Mouse (Mus musculus) frontal cortex, postnatal 25 days (tissue): ENCODE results near the gene Fhod1.
"Not testable (repeated sequence)": the region's sequence is repeated elsewhere in the genome, so short reads cannot be mapped to it uniquely, and the experiment has no call there.

Source experiments
- DNase-seq, 2 experiments: peaks; one replicate each; pipeline ENCODE4 v3.0.0; 2022; ENCODE audit warnings: low spot score in 2 of 2

Gene Fhod1

GRCm38 (mm10) chr8:105295895-105296573 is 51.7 kb downstream of the Fhod1 start, which contains the start of gene Exoc3l:
Exoc3l (minus strand) TSS chr8:105296101.
- no peak for DNase-seq

- DNase-seq = no peak
These were observed 52.5 kb downstream of the Fhod1 start for GRCm38 (mm10) chr8:105295256-105295655.

GRCm38 (mm10) chr8:105294776-105295175 is 53.0 kb downstream of the Fhod1 start:
- DNase-seq = no peak

GRCm38 (mm10) chr8:105293405-105293804 is 54.3 kb downstream of the Fhod1 start:
- no peak for DNase-seq

- no peak for DNase-seq
These were observed 55.3 kb downstream of the Fhod1 start for GRCm38 (mm10) chr8:105292471-105292870.

GRCm38 (mm10) chr8:105291802-105292201 is 56.0 kb downstream of the Fhod1 start:
- not testable (repeated sequence) for DNase-seq

- DNase-seq = not testable (repeated sequence)
These were observed 56.4 kb downstream of the Fhod1 start for GRCm38 (mm10) chr8:105291364-105291763.

GRCm38 (mm10) chr8:105290554-105291314 is 57.0 kb downstream of the Fhod1 start:
- peak; percentile 59 to 72 for DNase-seq

GRCm38 (mm10) chr8:105289805-105290460 is 57.8 kb downstream of the Fhod1 start, which contains the start of gene 4931428F04Rik:
4931428F04Rik (minus strand) TSS chr8:105289864.
- no peak for DNase-seq

- DNase-seq = peak; percentile 91 to 92
These were observed 58.6 kb downstream of the Fhod1 start for GRCm38 (mm10) chr8:105288958-105289732.

GRCm38 (mm10) chr8:105288231-105288630 is 59.5 kb downstream of the Fhod1 start:
- DNase-seq = no peak

GRCm38 (mm10) chr8:105286907-105287306 is 60.8 kb downstream of the Fhod1 start:
- DNase-seq = no peak

GRCm38 (mm10) chr8:105285514-105285913 is 62.2 kb downstream of the Fhod1 start:
- no peak for DNase-seq

GRCm38 (mm10) chr8:105283074-105283473 is 64.7 kb downstream of the Fhod1 start:
- DNase-seq = no peak

- DNase-seq = no peak
These were observed 65.5 kb downstream of the Fhod1 start for GRCm38 (mm10) chr8:105282239-105282638.

- no peak for DNase-seq
These were observed 65.9 kb downstream of the Fhod1 start for GRCm38 (mm10) chr8:105281821-105282220.

GRCm38 (mm10) chr8:105280567-105280966 is 67.2 kb downstream of the Fhod1 start:
- no peak for DNase-seq
